Mouse (Mus musculus): Measurements from ENCODE around the gene Sorl1.

- TF ChIP-seq CTCF (IDR thresholded peaks at IDR 0.05; ENCODE audit: low read depth, low read length) (no peak), POLR2A (IDR thresholded peaks at IDR 0.05; ENCODE audit: borderline replicate concordance, low read depth, low read length) (no peak)
These were observed 34.6 kb upstream of the Sorl1 start for GRCm38 (mm10) chr9:42158652-42159051.

Measured in bone marrow macrophage, adult 2 months (primary cell).